Mouse (Mus musculus) urinary bladder, postnatal 36 days (tissue): ENCODE measurements around the gene Golm1.

ENCODE experiments used
- DNase-seq, 2 experiments: peaks; one replicate each; pipeline ENCODE4 v3.0.0; 2022; ENCODE audit warnings: low spot score in 2 of 2, mixed read lengths in 1 of 2

Golm1 gene

GRCm38 (mm10) chr13:59647484-59647883, 28.1 kb downstream of the Golm1 start:
- no peak for DNase-seq

GRCm38 (mm10) chr13:59646674-59647244, 28.9 kb downstream of the Golm1 start:
- DNase-seq, result no peak

DNA sequence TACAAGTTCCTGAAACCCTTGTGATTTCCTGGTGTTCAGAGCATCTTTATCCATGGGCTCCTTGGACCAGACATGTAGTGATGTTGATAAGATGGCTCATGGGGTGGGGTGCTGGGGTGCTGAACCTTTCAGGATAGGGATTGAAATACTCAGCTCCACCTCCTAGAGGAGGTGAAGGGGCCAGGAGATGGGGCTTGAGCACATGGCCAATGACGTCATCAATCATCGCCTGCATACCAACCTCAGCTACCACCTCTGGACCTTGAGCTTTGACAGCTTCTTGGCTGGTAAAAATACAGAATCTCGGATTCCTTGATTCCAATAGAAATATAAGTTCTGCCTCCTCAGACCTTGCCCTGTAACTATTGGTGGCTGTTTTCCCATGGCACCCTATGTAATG, 30.1 kb downstream of the Golm1 start:
- no peak for DNase-seq

DNA sequence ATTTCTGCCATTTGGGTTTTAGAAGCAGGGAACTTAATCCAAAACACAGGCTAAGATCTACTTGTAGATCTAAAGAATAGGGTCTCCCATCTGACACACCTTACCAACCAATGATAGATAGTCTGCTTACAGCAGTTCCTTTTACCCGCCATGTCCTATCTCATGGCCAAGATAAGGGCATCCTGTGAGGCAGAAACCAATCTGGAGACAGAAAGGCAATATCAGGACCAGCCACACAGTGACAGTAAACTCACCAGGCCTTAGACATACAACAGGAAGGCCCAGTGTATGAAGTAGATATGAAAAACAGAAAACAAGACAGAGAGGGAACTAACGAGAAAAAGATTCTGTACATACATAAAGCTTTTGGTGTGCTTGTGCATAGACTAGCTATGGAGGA, 32.8 kb downstream of the Golm1 start:
- DNase-seq, result no peak

DNA sequence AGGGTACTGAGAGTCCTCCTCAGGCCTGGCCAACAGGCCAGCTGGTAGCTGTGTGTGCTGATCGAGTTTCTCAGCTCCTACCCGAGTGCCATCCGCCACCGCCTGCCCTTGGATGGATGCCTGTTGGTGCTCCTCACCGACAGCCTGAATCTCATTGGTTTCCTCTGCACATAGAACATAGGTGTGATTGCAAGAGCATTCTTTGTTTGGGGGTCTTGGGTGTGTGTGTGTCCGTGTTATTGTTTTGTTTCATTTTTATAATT, 35.5 kb downstream of the Golm1 start:
- no peak for DNase-seq

DNA sequence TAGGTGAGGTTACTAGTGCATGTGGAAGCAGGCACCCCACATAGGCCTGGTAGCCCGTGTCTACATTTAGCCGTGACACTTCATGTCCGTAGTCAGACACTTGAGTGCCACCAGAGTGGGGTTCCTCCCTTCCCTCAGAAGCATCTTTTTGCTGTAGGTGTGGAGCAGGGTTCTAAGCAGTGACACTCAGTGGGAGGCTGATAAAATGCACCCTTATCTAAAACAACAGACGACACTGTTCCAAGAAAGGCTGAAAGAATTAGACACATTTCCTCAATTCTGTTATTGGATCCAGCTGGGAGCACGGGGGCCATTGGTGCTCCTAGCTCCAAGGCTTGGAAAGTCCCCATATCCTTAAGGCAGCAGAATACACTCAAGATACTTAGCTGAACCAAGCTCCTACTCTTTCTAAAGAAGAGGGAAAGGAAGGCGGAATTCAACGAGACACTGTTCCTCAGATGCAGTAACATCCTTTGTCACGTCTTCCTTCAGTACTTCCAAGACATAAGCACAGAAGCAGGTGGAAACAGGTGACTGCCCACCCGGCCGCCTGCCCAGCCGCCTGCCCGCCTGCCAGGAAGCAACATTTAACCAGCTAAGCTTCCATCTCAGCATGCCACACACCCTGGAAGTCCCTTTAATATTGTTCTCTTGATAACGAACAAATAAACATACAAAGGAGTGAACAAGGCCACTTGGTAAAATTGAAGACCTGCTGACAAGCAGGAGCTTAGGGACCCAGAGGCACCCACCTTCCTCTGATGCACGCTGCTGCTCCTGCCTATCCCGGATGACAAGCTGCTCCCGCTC, 36.0 kb downstream of the Golm1 start:
- no peak for DNase-seq

GRCm38 (mm10) chr13:59637800-59638199, 37.8 kb downstream of the Golm1 start:
- DNase-seq, result no peak

GRCm38 (mm10) chr13:59634637-59635036, 41.0 kb downstream of the Golm1 start:
- no peak for DNase-seq

DNA sequence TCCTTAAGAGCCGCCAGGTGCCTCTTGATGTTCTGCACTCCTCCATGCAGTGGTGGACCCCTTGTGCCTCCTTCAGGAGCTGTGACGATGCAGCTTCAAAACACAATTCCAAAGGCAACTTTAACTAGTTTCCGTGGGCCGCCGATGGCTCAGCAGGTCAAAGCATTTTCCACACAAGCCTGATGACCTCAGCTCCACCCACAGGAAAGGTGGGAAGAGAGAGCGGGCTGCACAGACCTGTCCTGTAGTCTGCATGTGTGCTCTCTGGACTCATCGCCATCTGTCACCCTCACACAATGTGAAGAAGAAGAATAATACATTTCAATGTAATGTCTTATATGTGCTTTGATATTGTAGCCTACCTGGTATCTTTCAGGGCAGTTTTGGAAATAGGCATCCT, 48.9 kb downstream of the Golm1 start:
- DNase-seq, result no peak

DNA sequence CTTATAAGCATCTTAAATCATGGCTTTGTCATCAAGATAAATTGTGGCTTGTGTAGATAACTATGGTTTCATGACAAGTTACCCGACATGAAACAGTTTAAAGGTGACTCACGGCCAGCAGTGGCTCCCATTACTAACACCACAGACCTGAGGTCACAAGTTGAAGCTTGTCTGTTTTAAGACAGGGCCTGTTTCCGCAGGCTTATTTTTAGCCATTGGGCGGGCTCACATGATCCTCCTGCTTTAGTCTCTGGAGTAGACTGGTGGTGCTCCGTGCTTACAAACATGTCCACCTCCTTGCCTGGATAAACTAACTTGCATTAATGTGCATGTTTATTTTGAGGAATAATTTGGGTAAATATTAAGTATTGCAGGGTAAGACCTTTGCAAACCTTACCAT, 50.7 kb downstream of the Golm1 start:
- peak; percentile 11 to 45 for DNase-seq

GRCm38 (mm10) chr13:59624389-59624788, 51.2 kb downstream of the Golm1 start:
- no peak for DNase-seq

- DNase-seq, result no peak
These were observed 53.7 kb downstream of the Golm1 start for GRCm38 (mm10) chr13:59621643-59622489.

DNA sequence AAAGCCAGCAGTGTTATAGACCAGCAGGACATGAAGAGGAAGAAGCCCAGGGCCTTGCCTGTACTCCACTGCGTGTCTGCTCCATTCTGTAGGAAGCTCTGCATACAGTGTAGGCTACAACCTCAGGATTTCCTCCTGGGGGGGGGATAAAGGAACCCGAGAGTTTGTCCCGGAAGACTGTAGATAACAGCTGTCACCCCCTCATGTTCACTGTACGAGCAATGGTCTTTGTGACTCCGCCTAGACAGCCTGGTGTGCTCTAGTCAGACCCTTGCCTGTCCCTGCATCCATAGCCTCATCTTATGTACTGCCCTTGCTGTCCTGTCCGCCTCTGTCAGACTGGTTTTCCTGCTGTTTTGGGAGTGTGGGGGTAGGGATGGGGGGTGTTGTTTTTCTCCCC, 57.1 kb downstream of the Golm1 start:
- no peak for DNase-seq

DNA sequence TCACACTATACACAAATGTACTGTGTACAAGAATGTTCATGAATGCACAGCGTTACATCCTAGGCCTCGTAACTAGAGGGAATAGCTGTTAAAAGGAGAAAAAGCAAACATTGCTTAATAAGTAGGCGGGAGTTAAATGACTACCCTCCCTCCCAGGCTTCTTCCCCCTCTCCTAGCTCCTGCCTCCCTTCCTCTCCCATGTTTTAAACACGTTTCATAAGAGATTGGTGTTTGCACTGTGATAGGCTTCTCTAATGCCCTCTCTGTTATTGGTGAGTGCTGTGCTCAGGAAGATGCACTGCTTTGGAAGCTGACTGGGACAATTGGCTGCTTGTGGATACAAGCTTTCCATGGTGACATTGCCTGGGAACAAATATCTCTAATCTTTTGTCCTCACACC, 60.1 kb downstream of the Golm1 start:
- DNase-seq, result no peak

- DNase-seq, result no peak
These were observed 60.5 kb downstream of the Golm1 start for GRCm38 (mm10) chr13:59615152-59615551.

- DNase-seq, result no peak
These were observed 61.7 kb downstream of the Golm1 start for GRCm38 (mm10) chr13:59613868-59614267.

DNA sequence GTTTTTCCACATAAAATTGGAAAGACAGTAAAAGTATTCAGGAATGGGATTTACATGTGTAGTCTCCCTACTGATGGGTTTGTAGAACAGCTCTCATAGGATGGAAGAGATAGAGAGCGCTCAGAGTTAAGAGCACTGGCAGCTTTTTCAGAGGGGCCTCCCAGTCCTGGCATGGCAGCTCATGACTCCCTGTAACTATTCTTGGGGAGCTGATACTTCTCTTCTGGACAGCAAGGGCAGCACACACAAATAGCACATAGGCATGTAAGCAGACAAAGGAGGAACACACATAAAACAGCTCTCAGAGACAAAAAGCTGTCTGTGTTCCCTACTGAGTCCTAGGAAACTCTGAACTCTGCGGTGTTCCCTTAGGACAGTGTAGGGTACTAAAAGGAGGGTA, 65.2 kb downstream of the Golm1 start:
- DNase-seq, result no peak

DNA sequence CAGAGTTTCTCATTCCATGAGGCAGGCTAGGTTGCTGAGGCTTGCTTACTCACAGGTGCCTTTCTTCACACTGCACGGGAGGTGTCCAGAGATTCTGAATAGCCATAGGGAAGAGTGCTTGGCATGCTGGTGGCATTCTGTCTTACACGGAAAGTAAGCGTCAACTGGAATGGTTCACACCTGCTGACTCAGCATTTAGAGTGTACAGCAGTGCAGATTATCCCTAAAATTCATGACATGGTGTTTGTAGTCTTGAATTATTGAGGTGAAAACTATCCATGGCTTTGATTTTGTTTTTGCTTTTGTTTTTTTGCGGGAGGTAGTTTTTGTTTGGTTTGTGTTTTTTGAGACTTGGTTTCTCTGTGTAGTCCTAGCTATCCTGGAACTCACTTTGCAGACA, 65.7 kb downstream of the Golm1 start:
- DNase-seq, result no peak

GRCm38 (mm10) chr13:59605221-59605922, 70.2 kb downstream of the Golm1 start:
- DNase-seq, result no peak

DNA sequence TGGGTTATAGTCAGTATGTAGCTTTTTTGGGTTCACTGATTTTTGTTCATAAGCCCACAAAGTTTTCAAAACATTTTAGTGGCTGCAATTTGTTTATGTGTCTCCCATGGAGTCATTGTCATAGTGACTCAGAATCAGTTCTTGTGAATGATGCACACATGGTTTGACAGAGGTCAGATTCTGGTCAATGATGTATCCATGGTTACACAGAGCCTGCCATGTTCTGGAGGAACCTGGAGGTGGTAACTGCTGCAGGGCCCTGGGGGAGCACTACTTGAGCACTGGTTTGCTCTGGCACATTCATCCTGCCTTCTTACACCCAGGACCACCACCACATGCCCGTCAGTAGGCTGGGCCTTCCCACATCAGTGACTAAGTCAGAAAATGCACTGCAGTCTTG, 71.1 kb downstream of the Golm1 start:
- DNase-seq, result no peak

- DNase-seq, result no peak
These were observed 72.5 kb downstream of the Golm1 start for GRCm38 (mm10) chr13:59603096-59603495.

- no peak for DNase-seq
These were observed 83.0 kb downstream of the Golm1 start for GRCm38 (mm10) chr13:59592630-59593029.
